Mouse (Mus musculus): ENCODE measurements at regions not wholly inside any gene's neighbourhood (a gene's known extent, or its start where the extent isn't known, plus 50 kb on each side); places are given as distances from the start of the nearest gene placed in this dataset.

GRCm38 (mm10) chr2:84265002-84265401 lies 160.2 kb downstream of the Calcrl start:
- no peak for DNase-seq (ENCODE audit: low read depth, low spot score)

GRCm38 (mm10) chr2:84266158-84266557 lies 159.1 kb downstream of the Calcrl start:
- DNase-seq (ENCODE audit: low read depth, low spot score): no peak

- DNase-seq (ENCODE audit: low read depth, low spot score): no peak
These were observed 158.2 kb downstream of the Calcrl start for GRCm38 (mm10) chr2:84266883-84267554.

- no peak for DNase-seq (ENCODE audit: low read depth, low spot score)
These were observed 151.0 kb downstream of the Calcrl start for GRCm38 (mm10) chr2:84274038-84274724.

GRCm38 (mm10) chr2:84277181-84277580 lies 148.0 kb downstream of the Calcrl start:
- no peak for DNase-seq (ENCODE audit: low read depth, low spot score)

Measured in skeletal muscle tissue, adult 2 months (tissue).